Mouse (Mus musculus): ENCODE results near the gene Atic. TPM values are rescaled to one million over a fixed set of nuclear protein-coding genes. Genes with fewer than 3 reads are reported as not detected.

Gene Atic
- polyA plus RNA-seq, 1 experiment from 2014 or later, result 33.1 TPM

GRCm38 (mm10) chr1:71560626-71561025 lies 3.7 kb downstream of the Atic start:
- Histone ChIP-seq H3K4me2 (replicated peaks) (no peak overlapping the region), H3K4me3 (replicated peaks; ENCODE audit: low read length) (no peak overlapping the region), H3K27me3 (ENCODE audit: control insufficient read depth, insufficient read depth, low read length) (no peaks in the 10 kb centered on the region), H3K9ac (no peak overlapping the region), H3K4me1 (replicated peaks; ENCODE audit: control insufficient read depth, insufficient read depth, low read length) (peaks cover 12% of the 10 kb centered on the region), H3K36me3 (replicated peaks; ENCODE audit: control insufficient read depth, insufficient read depth) (peaks cover 45% of the 10 kb centered on the region), H3K27ac (no peak overlapping the region), H3K9me3 (ENCODE audit: control insufficient read depth, low read length) (no peaks in the 10 kb centered on the region)
- DNase-seq (ENCODE audit: low spot score) (no peak), ATAC-seq (ENCODE audit: low FRiP score) (no peak)
- WGBS, result 94% methylated on average over 4 of the region's 4 CpGs

GRCm38 (mm10) chr1:71564291-71564690 lies 7.3 kb downstream of the Atic start:
- peaks cover 74% of the 10 kb centered on the region for H3K36me3 ChIP-seq (replicated peaks; ENCODE audit: control insufficient read depth, insufficient read depth)

GRCm38 (mm10) chr1:71567884-71568605 lies 11.1 kb downstream of the Atic start:
- H3K4me1 ChIP-seq (replicated peaks; ENCODE audit: control insufficient read depth, insufficient read depth, low read length), result no peaks in the 10 kb centered on the region
- H3K36me3 ChIP-seq (replicated peaks; ENCODE audit: control insufficient read depth, insufficient read depth), result peaks cover 89% of the 10 kb centered on the region
- no peak overlapping the region for H3K27ac ChIP-seq
- no peaks in the 10 kb centered on the region for H3K9me3 ChIP-seq (ENCODE audit: control insufficient read depth, low read length)
- no peak overlapping the region for H3K4me2 ChIP-seq (replicated peaks)
- DNase-seq (ENCODE audit: low spot score) (no peak), ATAC-seq (ENCODE audit: low FRiP score) (no peak)
- H3K4me3 ChIP-seq (replicated peaks; ENCODE audit: low read length), result no peak overlapping the region
- H3K9ac ChIP-seq, result no peak overlapping the region
- 73% methylated on average over 16 of the region's 16 CpGs for WGBS
- H3K27me3 ChIP-seq (ENCODE audit: control insufficient read depth, insufficient read depth, low read length), result no peaks in the 10 kb centered on the region

More at GRCm38 (mm10) chr1:71564291-71564690, 7.3 kb downstream of the Atic start:
- Histone ChIP-seq H3K9me3 (ENCODE audit: control insufficient read depth, low read length) (no peaks in the 10 kb centered on the region), H3K4me3 (replicated peaks; ENCODE audit: low read length) (no peak overlapping the region), H3K27me3 (ENCODE audit: control insufficient read depth, insufficient read depth, low read length) (no peaks in the 10 kb centered on the region), H3K4me2 (replicated peaks) (no peak overlapping the region), H3K27ac (no peak overlapping the region), H3K9ac (no peak overlapping the region), H3K4me1 (replicated peaks; ENCODE audit: control insufficient read depth, insufficient read depth, low read length) (no peaks in the 10 kb centered on the region)
- ATAC-seq (ENCODE audit: low FRiP score), result no peak
- DNase-seq (ENCODE audit: low spot score), result no peak
- WGBS, result 95% methylated on average over 7 of the region's 7 CpGs

GRCm38 (mm10) chr1:71570116-71570515 lies 13.2 kb downstream of the Atic start:
- no peak overlapping the region for H3K9ac ChIP-seq
- H3K4me2 ChIP-seq (replicated peaks), result no peak overlapping the region
- H3K27me3 ChIP-seq (ENCODE audit: control insufficient read depth, insufficient read depth, low read length), result no peaks in the 10 kb centered on the region
- no peak overlapping the region for H3K4me3 ChIP-seq (replicated peaks; ENCODE audit: low read length)
- H3K9me3 ChIP-seq (ENCODE audit: control insufficient read depth, low read length), result no peaks in the 10 kb centered on the region
- DNase-seq (ENCODE audit: low spot score) (no peak), ATAC-seq (ENCODE audit: low FRiP score) (no peak)
- H3K36me3 ChIP-seq (replicated peaks; ENCODE audit: control insufficient read depth, insufficient read depth), result peaks cover 80% of the 10 kb centered on the region
- no peaks in the 10 kb centered on the region for H3K4me1 ChIP-seq (replicated peaks; ENCODE audit: control insufficient read depth, insufficient read depth, low read length)
- H3K27ac ChIP-seq, result no peak overlapping the region
- WGBS, result 92% methylated on average over 4 of the region's 4 CpGs

- no peak overlapping the region for H3K4me3 ChIP-seq (replicated peaks; ENCODE audit: low read length)
- DNase-seq (ENCODE audit: low spot score) (no peak), ATAC-seq (ENCODE audit: low FRiP score) (no peak)
- no peaks in the 10 kb centered on the region for H3K9me3 ChIP-seq (ENCODE audit: control insufficient read depth, low read length)
- WGBS, result 84% methylated on average over 7 of the region's 7 CpGs
- peaks cover 73% of the 10 kb centered on the region for H3K36me3 ChIP-seq (replicated peaks; ENCODE audit: control insufficient read depth, insufficient read depth)
- H3K9ac ChIP-seq, result no peak overlapping the region
- H3K4me1 ChIP-seq (replicated peaks; ENCODE audit: control insufficient read depth, insufficient read depth, low read length), result no peaks in the 10 kb centered on the region
- H3K4me2 ChIP-seq (replicated peaks), result no peak overlapping the region
- H3K27me3 ChIP-seq (ENCODE audit: control insufficient read depth, insufficient read depth, low read length), result no peaks in the 10 kb centered on the region
- no peak overlapping the region for H3K27ac ChIP-seq
These were observed 19.0 kb downstream of the Atic start for GRCm38 (mm10) chr1:71575987-71576386.

- Histone ChIP-seq H3K4me2 (replicated peaks) (no peak overlapping the region), H3K4me1 (replicated peaks; ENCODE audit: control insufficient read depth, insufficient read depth, low read length) (no peaks in the 10 kb centered on the region), H3K27ac (no peak overlapping the region), H3K9ac (no peak overlapping the region), H3K36me3 (replicated peaks; ENCODE audit: control insufficient read depth, insufficient read depth) (peaks cover 65% of the 10 kb centered on the region), H3K27me3 (ENCODE audit: control insufficient read depth, insufficient read depth, low read length) (no peaks in the 10 kb centered on the region), H3K9me3 (ENCODE audit: control insufficient read depth, low read length) (no peaks in the 10 kb centered on the region), H3K4me3 (replicated peaks; ENCODE audit: low read length) (no peak overlapping the region)
- DNase-seq (ENCODE audit: low spot score) (no peak), ATAC-seq (ENCODE audit: low FRiP score) (no peak)
- WGBS, result 96% methylated on average over 6 of the region's 6 CpGs
These were observed 19.9 kb downstream of the Atic start for GRCm38 (mm10) chr1:71576837-71577236.

GRCm38 (mm10) chr1:71579526-71579925 lies 22.6 kb downstream of the Atic start:
- no peaks in the 10 kb centered on the region for H3K9me3 ChIP-seq (ENCODE audit: control insufficient read depth, low read length)
- H3K4me3 ChIP-seq (replicated peaks; ENCODE audit: low read length), result no peak overlapping the region
- H3K9ac ChIP-seq, result no peak overlapping the region
- no peak overlapping the region for H3K4me2 ChIP-seq (replicated peaks)
- H3K36me3 ChIP-seq (replicated peaks; ENCODE audit: control insufficient read depth, insufficient read depth), result peaks cover 47% of the 10 kb centered on the region
- WGBS, result 88% methylated on average over 4 of the region's 4 CpGs
- no peak for DNase-seq (ENCODE audit: low spot score)
- H3K27ac ChIP-seq, result no peak overlapping the region
- ATAC-seq (ENCODE audit: low FRiP score), result no peak
- no peaks in the 10 kb centered on the region for H3K27me3 ChIP-seq (ENCODE audit: control insufficient read depth, insufficient read depth, low read length)
- H3K4me1 ChIP-seq (replicated peaks; ENCODE audit: control insufficient read depth, insufficient read depth, low read length), result no peaks in the 10 kb centered on the region

- ATAC-seq (ENCODE audit: low FRiP score), result no peak
- Histone ChIP-seq H3K4me3 (replicated peaks; ENCODE audit: low read length) (no peak overlapping the region), H3K36me3 (replicated peaks; ENCODE audit: control insufficient read depth, insufficient read depth) (peaks cover 47% of the 10 kb centered on the region), H3K27ac (no peak overlapping the region), H3K9me3 (ENCODE audit: control insufficient read depth, low read length) (no peaks in the 10 kb centered on the region), H3K4me1 (replicated peaks; ENCODE audit: control insufficient read depth, insufficient read depth, low read length) (no peaks in the 10 kb centered on the region), H3K27me3 (ENCODE audit: control insufficient read depth, insufficient read depth, low read length) (no peaks in the 10 kb centered on the region), H3K4me2 (replicated peaks) (no peak overlapping the region), H3K9ac (no peak overlapping the region)
- DNase-seq (ENCODE audit: low spot score), result no peak
- WGBS, result 93% methylated on average over 12 of the region's 12 CpGs
These were observed 23.5 kb downstream of the Atic start for GRCm38 (mm10) chr1:71580408-71580807.

GRCm38 (mm10) chr1:71583302-71583701 lies 26.4 kb downstream of the Atic start:
- Histone ChIP-seq H3K36me3 (replicated peaks; ENCODE audit: control insufficient read depth, insufficient read depth) (peaks cover 22% of the 10 kb centered on the region), H3K27ac (no peak overlapping the region), H3K27me3 (ENCODE audit: control insufficient read depth, insufficient read depth, low read length) (no peaks in the 10 kb centered on the region), H3K4me1 (replicated peaks; ENCODE audit: control insufficient read depth, insufficient read depth, low read length) (no peaks in the 10 kb centered on the region), H3K9ac (no peak overlapping the region), H3K9me3 (ENCODE audit: control insufficient read depth, low read length) (no peaks in the 10 kb centered on the region), H3K4me2 (replicated peaks) (no peak overlapping the region), H3K4me3 (replicated peaks; ENCODE audit: low read length) (no peak overlapping the region)
- WGBS, result 98% methylated on average over 8 of the region's 8 CpGs
- DNase-seq (ENCODE audit: low spot score), result no peak
- ATAC-seq (ENCODE audit: low FRiP score), result no peak

GRCm38 (mm10) chr1:71583900-71584299 lies 26.9 kb downstream of the Atic start:
- Histone ChIP-seq H3K4me2 (replicated peaks) (no peak overlapping the region), H3K27me3 (ENCODE audit: control insufficient read depth, insufficient read depth, low read length) (no peaks in the 10 kb centered on the region), H3K9me3 (ENCODE audit: control insufficient read depth, low read length) (no peaks in the 10 kb centered on the region), H3K36me3 (replicated peaks; ENCODE audit: control insufficient read depth, insufficient read depth) (peaks cover 17% of the 10 kb centered on the region), H3K4me1 (replicated peaks; ENCODE audit: control insufficient read depth, insufficient read depth, low read length) (no peaks in the 10 kb centered on the region), H3K27ac (no peak overlapping the region), H3K9ac (no peak overlapping the region), H3K4me3 (replicated peaks; ENCODE audit: low read length) (no peak overlapping the region)
- ATAC-seq (ENCODE audit: low FRiP score) (no peak), DNase-seq (ENCODE audit: low spot score) (no peak)
- 94% methylated on average over 7 of the region's 7 CpGs for WGBS

All from hindbrain, embryonic 14.5 days (tissue).